Mouse (Mus musculus) brain, embryonic 14.5 days (tissue): ENCODE data around the gene Smim1. TPM values are rescaled to one million over a fixed set of nuclear protein-coding genes. Genes with fewer than 3 reads are reported as not detected.

Source experiments
- DNase-seq: peaks from one replicate; pipeline ENCODE4 v3.0.0-alpha.2; 2011; ENCODE audit warnings: low read depth
- CTCF ChIP-seq: fragments of 200-500 bp; IDR thresholded peaks from 2 replicates; pipeline ENCODE4 v1.5.1; 2012; ENCODE audit warnings: inconsistent platforms, mild to moderate bottlenecking, moderate library complexity, borderline replicate concordance; ENCODE audit not compliant: insufficient read depth, insufficient read length; ENCODE audit errors: extremely low read depth
- POLR2A ChIP-seq: fragments of 200-500 bp; IDR thresholded peaks from 2 replicates; pipeline ENCODE4 v1.6.1; 2012; ENCODE audit warnings: mild to moderate bottlenecking, inconsistent platforms, borderline replicate concordance; ENCODE audit not compliant: poor library complexity, insufficient read depth, insufficient read length, severe bottlenecking; ENCODE audit errors: extremely low read depth
- polyA plus RNA-seq: library from polyadenylated mRNA; depleted of rRNA; stranded (reverse); fragments of >200 nt; gene quantifications from 2 replicates; pipeline ENCODE4 v1.2.3, GENCODE M21; 2012; rRNA removed

The Smim1 gene
- polyA plus RNA-seq, 1 experiment: 8.4 TPM

GRCm38 (mm10) chr4:153975292-153975662 lies 50.8 kb downstream of the Smim1 start:
- no peak for DNase-seq

GRCm38 (mm10) chr4:153974431-153975291 lies 51.4 kb downstream of the Smim1 start, which contains the start of the genes Dffb and Cep104:
Gene Dffb, minus strand, starts transcription at chr4:153975126.
Gene Cep104, plus strand, starts transcription at chr4:153975194.
- peak; percentile 98 for DNase-seq
- TF ChIP-seq POLR2A (peak; percentile 84), CTCF (no peak)

More at GRCm38 (mm10) chr4:153975292-153975662, 50.8 kb downstream of the Smim1 start:
- no peak for TF ChIP-seq CTCF
- no peak for TF ChIP-seq POLR2A

Other genes starting within 250 kb of the Smim1 start
- 40.0 and 49.1 TPM in 2 replicates for gene A430005L14Rik, start 69.0 kb downstream of the Smim1 start, polyA plus RNA-seq
- 18.6 and 23.1 TPM in 2 replicates for gene Dffb, start 51.1 kb downstream of the Smim1 start, polyA plus RNA-seq
- gene Cep104, start 51.0 kb downstream of the Smim1 start, polyA plus RNA-seq: 14.3 and 19.1 TPM in 2 replicates
- gene Lrrc47, start 14.5 kb downstream of the Smim1 start, polyA plus RNA-seq: 69.7 and 72.3 TPM in 2 replicates
- not detected in 2 replicates for gene Ccdc27, start 16.4 kb upstream of the Smim1 start, polyA plus RNA-seq
- gene Trp73, start 114.0 kb upstream of the Smim1 start, polyA plus RNA-seq: 3.0 and 3.6 TPM in 2 replicates
- 42.5 and 64.5 TPM in 2 replicates for gene Wrap73, start 116.1 kb upstream of the Smim1 start, polyA plus RNA-seq
- gene Tprgl, start 134.4 kb upstream of the Smim1 start, polyA plus RNA-seq: 139 and 147 TPM in 2 replicates
- gene Megf6, start 144.5 kb upstream of the Smim1 start, polyA plus RNA-seq: 12.4 and 21.0 TPM in 2 replicates